Mouse (Mus musculus) brain, embryonic 14.5 days (tissue): Measurements from ENCODE around the gene Tubb2b. TPM values are rescaled to one million over a fixed set of nuclear protein-coding genes. Genes with fewer than 3 reads are reported as not detected.

Source experiments
- DNase-seq: peaks from one replicate; pipeline ENCODE4 v3.0.0-alpha.2; 2011; ENCODE audit warnings: low read depth
- CTCF ChIP-seq: fragments of 200-500 bp; IDR thresholded peaks from 2 replicates; pipeline ENCODE4 v1.5.1; 2012; ENCODE audit warnings: inconsistent platforms, mild to moderate bottlenecking, moderate library complexity, borderline replicate concordance; ENCODE audit not compliant: insufficient read depth, insufficient read length; ENCODE audit errors: extremely low read depth
- POLR2A ChIP-seq: fragments of 200-500 bp; IDR thresholded peaks from 2 replicates; pipeline ENCODE4 v1.6.1; 2012; ENCODE audit warnings: mild to moderate bottlenecking, inconsistent platforms, borderline replicate concordance; ENCODE audit not compliant: poor library complexity, insufficient read depth, insufficient read length, severe bottlenecking; ENCODE audit errors: extremely low read depth
- polyA plus RNA-seq: library from polyadenylated mRNA; depleted of rRNA; stranded (reverse); fragments of >200 nt; gene quantifications from 2 replicates; pipeline ENCODE4 v1.2.3, GENCODE M21; 2012

Tubb2b gene
- polyA plus RNA-seq, 1 experiment, result 7,416 TPM

- DNase-seq, result peak; percentile 87
- TF ChIP-seq CTCF, result no peak
- TF ChIP-seq POLR2A, result no peak
These were observed 23.2 kb upstream of the Tubb2b start for GRCm38 (mm10) chr13:34153254-34154011.

GRCm38 (mm10) chr13:34152695-34153094 lies 22.4 kb upstream of the Tubb2b start:
- no peak for DNase-seq
- no peak for TF ChIP-seq POLR2A
- no peak for TF ChIP-seq CTCF

GRCm38 (mm10) chr13:34151425-34151824 lies 21.2 kb upstream of the Tubb2b start:
- DNase-seq, result no peak

GRCm38 (mm10) chr13:34150271-34151027 lies 20.2 kb upstream of the Tubb2b start:
- no peak for TF ChIP-seq POLR2A
- TF ChIP-seq CTCF, result no peak
- DNase-seq, result peak; percentile 91

More at GRCm38 (mm10) chr13:34151425-34151824, 21.2 kb upstream of the Tubb2b start:
- TF ChIP-seq CTCF (no peak), POLR2A (no peak)

- no peak for TF ChIP-seq POLR2A
- TF ChIP-seq CTCF, result no peak
- DNase-seq, result peak; percentile 63
These were observed 19.4 kb upstream of the Tubb2b start for GRCm38 (mm10) chr13:34149463-34150176.

GRCm38 (mm10) chr13:34148767-34149392 lies 18.6 kb upstream of the Tubb2b start:
- DNase-seq, result peak; percentile 97
- TF ChIP-seq CTCF, result no peak
- TF ChIP-seq POLR2A, result peak; percentile 51; the same call in 1 of the 2 replicates

GRCm38 (mm10) chr13:34148181-34148580 lies 17.9 kb upstream of the Tubb2b start:
- TF ChIP-seq CTCF (no peak), POLR2A (no peak)
- no peak for DNase-seq

GRCm38 (mm10) chr13:34146916-34147315 lies 16.6 kb upstream of the Tubb2b start:
- TF ChIP-seq POLR2A (no peak), CTCF (peak; percentile 3; the same call in 1 of the 2 replicates)
- DNase-seq, result no peak

- no peak for TF ChIP-seq CTCF
- TF ChIP-seq POLR2A, result no peak
These were observed 13.1 kb upstream of the Tubb2b start for GRCm38 (mm10) chr13:34143389-34143788.

GRCm38 (mm10) chr13:34136605-34137004 lies 6.3 kb upstream of the Tubb2b start:
- TF ChIP-seq POLR2A, result no peak
- TF ChIP-seq CTCF, result no peak
- peak; percentile 91 for DNase-seq

More at GRCm38 (mm10) chr13:34143389-34143788, 13.1 kb upstream of the Tubb2b start:
- DNase-seq, result no peak

- TF ChIP-seq CTCF (no peak), POLR2A (no peak)
- peak; percentile 75 for DNase-seq
These were observed 4.0 kb upstream of the Tubb2b start for GRCm38 (mm10) chr13:34134276-34134675.

GRCm38 (mm10) chr13:34133326-34134071 lies 3.2 kb upstream of the Tubb2b start:
- TF ChIP-seq POLR2A (peak; percentile 33; the same call in 1 of the 2 replicates), CTCF (no peak)
- DNase-seq, result peak; percentile 95
